Mouse (Mus musculus): ENCODE measurements around the gene Esp36. TPM values are rescaled to one million over a fixed set of nuclear protein-coding genes. Genes with fewer than 3 reads are reported as not detected.
"Not testable (repeated sequence)": the region's sequence is repeated elsewhere in the genome, so short reads cannot be mapped to it uniquely, and the experiment has no call there.

Esp36 gene
- not detected in 2 replicates for polyA plus RNA-seq (2015; fragmentation: Nextera tagmentation; extraction: Ambion mirVana)

GRCm38 (mm10) chr17:38420085-38420484 is at the start of gene Esp36:
Gene Esp36 (minus strand): TSS chr17:38420185.
- H3K27ac ChIP-seq (replicated peaks) = no peak within 1 kb of the TSS
- H3K4me1 ChIP-seq (replicated peaks) = no peaks in the 10 kb centered on the region
- no peak within 1 kb of the TSS for H3K4me3 ChIP-seq
- WGBS = 86% methylated on average over 2 of the region's 2 CpGs
- peaks cover 5% of the 10 kb centered on the region; the same call in 1 of the 2 replicates for H3K9me3 ChIP-seq
- no peak for ATAC-seq (ENCODE audit: low FRiP score, low read depth)
- H3K9ac ChIP-seq = no peak within 1 kb of the TSS
- H3K36me3 ChIP-seq = no peaks in the 10 kb centered on the region
- no peaks in the 10 kb centered on the region for H3K27me3 ChIP-seq
- H3K4me2 ChIP-seq = no peak within 1 kb of the TSS

GRCm38 (mm10) chr17:38456206-38456605 is 36.2 kb upstream of the Esp36 start:
- H3K4me1 ChIP-seq (replicated peaks); H3K27ac ChIP-seq (replicated peaks); H3K36me3 ChIP-seq; H3K9ac ChIP-seq; ATAC-seq (ENCODE audit: low FRiP score, low read depth); H3K4me3 ChIP-seq; H3K27me3 ChIP-seq; H3K9me3 ChIP-seq; H3K4me2 ChIP-seq: not testable (repeated sequence)

GRCm38 (mm10) chr17:38450688-38451087 is 30.7 kb upstream of the Esp36 start:
- Histone ChIP-seq H3K27me3 (no peaks in the 10 kb centered on the region), H3K27ac (replicated peaks) (no peak overlapping the region), H3K4me1 (replicated peaks) (no peaks in the 10 kb centered on the region), H3K9ac (no peak overlapping the region), H3K9me3 (0 out of 2 replicates have a peak, but pooled peaks cover 3% of the 10 kb centered on the region), H3K36me3 (no peaks in the 10 kb centered on the region), H3K4me2 (no peak overlapping the region), H3K4me3 (no peak overlapping the region)
- 89% methylated on average over 2 of the region's 2 CpGs for WGBS
- no peak for ATAC-seq (ENCODE audit: low FRiP score, low read depth)

- H3K36me3 ChIP-seq = no peaks in the 10 kb centered on the region
- peaks cover 12% of the 10 kb centered on the region for H3K9me3 ChIP-seq
- 79% methylated on average over 3 of the region's 3 CpGs for WGBS
- no peak overlapping the region for H3K4me2 ChIP-seq
- no peak overlapping the region for H3K4me3 ChIP-seq
- ATAC-seq (ENCODE audit: low FRiP score, low read depth) = no peak
- H3K27ac ChIP-seq (replicated peaks) = no peak overlapping the region
- H3K27me3 ChIP-seq = no peaks in the 10 kb centered on the region
- no peaks in the 10 kb centered on the region for H3K4me1 ChIP-seq (replicated peaks)
- no peak overlapping the region for H3K9ac ChIP-seq
Observed at GRCm38 (mm10) chr17:38406135-38406534, 13.8 kb downstream of the Esp36 start.

GRCm38 (mm10) chr17:38391821-38392220 is 28.2 kb downstream of the Esp36 start:
- no peak for ATAC-seq (ENCODE audit: low FRiP score, low read depth)
- H3K36me3 ChIP-seq = no peaks in the 10 kb centered on the region
- H3K27ac ChIP-seq (replicated peaks) = no peak overlapping the region
- no peaks in the 10 kb centered on the region for H3K4me1 ChIP-seq (replicated peaks)
- H3K27me3 ChIP-seq = no peaks in the 10 kb centered on the region
- peaks cover 12% of the 10 kb centered on the region; the same call in 1 of the 2 replicates for H3K9me3 ChIP-seq
- 75% methylated on average over 2 of the region's 2 CpGs for WGBS
- no peak overlapping the region for H3K4me2 ChIP-seq
- H3K4me3 ChIP-seq = no peak overlapping the region
- H3K9ac ChIP-seq = no peak overlapping the region

Other genes with a start within 250 kb of the Esp36 start
- not detected in 2 replicates for gene Olfr134, start 248.8 kb downstream of the Esp36 start, polyA plus RNA-seq (2015; fragmentation: Nextera tagmentation; extraction: Ambion mirVana)
- gene Olfr135, start 215.8 kb downstream of the Esp36 start, polyA plus RNA-seq (2015; fragmentation: Nextera tagmentation; extraction: Ambion mirVana) = not detected in 2 replicates
- not detected in 2 replicates for gene Olfr138, start 159.2 kb downstream of the Esp36 start, polyA plus RNA-seq (2015; fragmentation: Nextera tagmentation; extraction: Ambion mirVana)
- not detected in 2 replicates for gene Olfr137, start 112.6 kb downstream of the Esp36 start, polyA plus RNA-seq (2015; fragmentation: Nextera tagmentation; extraction: Ambion mirVana)
- not detected in 2 replicates for gene Olfr136, start 90.4 kb downstream of the Esp36 start, polyA plus RNA-seq (2015; fragmentation: Nextera tagmentation; extraction: Ambion mirVana)
- not detected in 2 replicates for gene Esp34, start 134.0 kb upstream of the Esp36 start, polyA plus RNA-seq (2015; fragmentation: Nextera tagmentation; extraction: Ambion mirVana)
- not detected in 2 replicates for gene Esp31, start 219.3 kb upstream of the Esp36 start, polyA plus RNA-seq (2015; fragmentation: Nextera tagmentation; extraction: Ambion mirVana)

Data from hindbrain, embryonic 15.5 days (tissue).